Mouse (Mus musculus) MEL (cell line): ENCODE measurements at regions not wholly inside any gene's neighbourhood (a gene's known extent, or its start where the extent isn't known, plus 50 kb on each side); places are given as distances from the start of the nearest gene placed in this dataset.

Experiments
- DNase-seq: peaks from one replicate; pipeline ENCODE4 v3.0.0; 2011; ENCODE audit warnings: low read depth, low spot score
- H3K27ac ChIP-seq: 2 replicates; pipeline ENCODE4 v1.5.1; 2012; ENCODE audit warnings: low read depth, mild to moderate bottlenecking, control low read depth, low read length, moderate library complexity; ENCODE audit not compliant: control insufficient read depth
- H3K27me3 ChIP-seq, 2 experiments: fragments of 150-350 bp in 1 of 2; sonication (generic) in 1 of 2; 2 replicates each; pipeline ENCODE4 v1.6.1; 2012; ENCODE audit warnings: low read length in 2 of 2, mild to moderate bottlenecking in 2 of 2, improper control_type of control experiment in 1 of 2, moderate library complexity in 1 of 2; ENCODE audit not compliant: insufficient read depth in 2 of 2, control insufficient read depth in 1 of 2
- H3K36me3 ChIP-seq, 2 experiments: 2 replicates each; pipeline ENCODE4 v1.6.1; 2012 to 2014; ENCODE audit warnings: low read length in 2 of 2, improper control_type of control experiment in 1 of 2, inconsistent platforms in 1 of 2, mild to moderate bottlenecking in 1 of 2; ENCODE audit not compliant: insufficient read depth in 2 of 2, control insufficient read depth in 1 of 2
- H3K4me1 ChIP-seq, 2 experiments: fragments of 150-350 bp in 1 of 2; sonication (generic) in 1 of 2; 2 replicates each; pipeline ENCODE4 v1.6.1; 2012; ENCODE audit warnings: low read length in 2 of 2, improper control_type of control experiment in 1 of 2, mild to moderate bottlenecking in 1 of 2; ENCODE audit not compliant: insufficient read depth in 2 of 2, control insufficient read depth in 1 of 2
- H3K4me3 ChIP-seq, 2 experiments: fragments of 150-350 bp in 1 of 2; sonication (generic) in 1 of 2; 2 replicates each; pipeline ENCODE4 v1.5.1; 2012; ENCODE audit warnings: low read depth in 2 of 2, low read length in 2 of 2, mild to moderate bottlenecking in 2 of 2, moderate library complexity in 2 of 2, control low read depth in 1 of 2, improper control_type of control experiment in 1 of 2; ENCODE audit not compliant: control insufficient read depth in 1 of 2, insufficient read depth in 1 of 2
- H3K79me2 ChIP-seq: 2 replicates; pipeline ENCODE4 v1.6.1; 2012; ENCODE audit warnings: mild to moderate bottlenecking, low read length, moderate library complexity; ENCODE audit not compliant: control insufficient read depth, poor library complexity, insufficient read depth
- H3K9ac ChIP-seq: 2 replicates; pipeline ENCODE4 v1.6.1; 2012; ENCODE audit warnings: low read depth, mild to moderate bottlenecking, control low read depth, low read length, moderate library complexity; ENCODE audit not compliant: control insufficient read depth, poor library complexity, severe bottlenecking
- H3K9me3 ChIP-seq: fragments of 150-350 bp; sonication (generic); replicated peaks from 2 replicates; pipeline ENCODE4 v1.6.1; 2012; ENCODE audit warnings: mild to moderate bottlenecking, low read length, improper control_type of control experiment, moderate library complexity; ENCODE audit not compliant: insufficient read depth
- CHD2 ChIP-seq: IDR thresholded peaks from 2 replicates; pipeline ENCODE4 v1.6.1; 2011; ENCODE audit warnings: low read length, improper control_type of control experiment
- CTCF ChIP-seq, 3 experiments: IDR thresholded peaks in 2 of 3; conservative IDR thresholded peaks in 1 of 3; 2 replicates each; pipeline ENCODE4 v1.5.1; 2011 to 2012; ENCODE audit warnings: low read length in 3 of 3, low read depth in 2 of 3, mild to moderate bottlenecking in 2 of 3, improper control_type of control experiment in 1 of 3, inconsistent platforms in 1 of 3, mixed read lengths in 1 of 3, moderate library complexity in 1 of 3; ENCODE audit not compliant: control insufficient read depth in 1 of 3, insufficient read depth in 1 of 3, poor library complexity in 1 of 3, severe bottlenecking in 1 of 3
- E2F4 ChIP-seq: IDR thresholded peaks from 2 replicates; pipeline ENCODE4 v1.6.1; 2011; ENCODE audit warnings: low read depth, low read length, improper control_type of control experiment, borderline replicate concordance
- ETS1 ChIP-seq: IDR thresholded peaks from 2 replicates; pipeline ENCODE4 v1.6.1; 2012; ENCODE audit warnings: low read depth, mild to moderate bottlenecking, inconsistent platforms, low read length, improper control_type of control experiment, moderate library complexity
- GATA1 ChIP-seq: IDR thresholded peaks from 2 replicates; pipeline ENCODE4 v1.6.1; 2011; ENCODE audit warnings: low read depth, low read length, improper control_type of control experiment
- MEF2A ChIP-seq: IDR thresholded peaks from 2 replicates; pipeline ENCODE4 v1.6.1; 2014; ENCODE audit warnings: low read depth, mild to moderate bottlenecking, inconsistent platforms, low read length, improper control_type of control experiment; ENCODE audit not compliant: poor library complexity, insufficient replicate concordance, severe bottlenecking; ENCODE audit errors: extremely low read depth
- MXI1 ChIP-seq: IDR thresholded peaks from 2 replicates; pipeline ENCODE4 v1.6.1; 2011; ENCODE audit warnings: mild to moderate bottlenecking, low read depth, low read length, improper control_type of control experiment
- MYC ChIP-seq: IDR thresholded peaks from 2 replicates; pipeline ENCODE4 v1.6.1; 2011; ENCODE audit warnings: low read depth, mild to moderate bottlenecking, low read length, improper control_type of control experiment, moderate library complexity
- NELFE ChIP-seq: IDR thresholded peaks from 2 replicates; pipeline ENCODE4 v1.6.1; 2011; ENCODE audit warnings: low read depth, low read length, improper control_type of control experiment
- NRF1 ChIP-seq: IDR thresholded peaks from 2 replicates; pipeline ENCODE4 v1.6.1; 2014; ENCODE audit warnings: low read depth, mild to moderate bottlenecking, inconsistent platforms, low read length, improper control_type of control experiment, moderate library complexity; ENCODE audit not compliant: poor library complexity, insufficient read depth, severe bottlenecking
- POLR2A ChIP-seq, 2 experiments: IDR thresholded peaks; 2 replicates each; pipeline ENCODE4 v1.6.1; 2011 to 2012; ENCODE audit warnings: low read length in 2 of 2, mild to moderate bottlenecking in 2 of 2, control low read depth in 1 of 2, improper control_type of control experiment in 1 of 2, low read depth in 1 of 2, moderate library complexity in 1 of 2; ENCODE audit not compliant: control insufficient read depth in 1 of 2, insufficient read depth in 1 of 2, poor library complexity in 1 of 2
- POLR2AphosphoS2 ChIP-seq: IDR thresholded peaks from 2 replicates; pipeline ENCODE4 v1.6.1; 2011; ENCODE audit warnings: low read length, improper control_type of control experiment
- POLR2AphosphoS5 ChIP-seq: IDR thresholded peaks from 2 replicates; pipeline ENCODE4 v1.6.1; 2012; ENCODE audit warnings: low read depth, borderline replicate concordance, mild to moderate bottlenecking, inconsistent platforms, low read length, moderate library complexity, mixed read lengths
- RCOR1 ChIP-seq: IDR thresholded peaks from 2 replicates; pipeline ENCODE4 v1.6.1; 2012; ENCODE audit warnings: low read depth, mild to moderate bottlenecking, inconsistent platforms, low read length, improper control_type of control experiment
- TBP ChIP-seq: IDR thresholded peaks from 2 replicates; pipeline ENCODE4 v1.8.0; 2011; ENCODE audit warnings: low read depth, low read length, improper control_type of control experiment
- TCF12 ChIP-seq: IDR thresholded peaks from 2 replicates; pipeline ENCODE4 v1.6.1; 2014; ENCODE audit warnings: low read depth, mild to moderate bottlenecking, inconsistent platforms, low read length, improper control_type of control experiment, moderate library complexity
- UBTF ChIP-seq: IDR thresholded peaks from 2 replicates; pipeline ENCODE4 v1.6.1; 2012; ENCODE audit warnings: low read depth, mild to moderate bottlenecking, inconsistent platforms, low read length, improper control_type of control experiment, moderate library complexity, borderline replicate concordance; ENCODE audit not compliant: insufficient read depth
- USF1 ChIP-seq: IDR thresholded peaks from 2 replicates; pipeline ENCODE4 v1.6.1; 2014; ENCODE audit warnings: low read depth, mild to moderate bottlenecking, inconsistent platforms, low read length, improper control_type of control experiment, moderate library complexity
- ZC3H11A ChIP-seq: IDR thresholded peaks from 2 replicates; pipeline ENCODE4 v1.6.1; 2012; ENCODE audit warnings: low read depth, mild to moderate bottlenecking, inconsistent platforms, low read length, improper control_type of control experiment
- ZMIZ1 ChIP-seq: IDR thresholded peaks from 2 replicates; pipeline ENCODE4 v1.6.1; 2012; ENCODE audit warnings: low read depth, mild to moderate bottlenecking, inconsistent platforms, low read length, improper control_type of control experiment, moderate library complexity

DNA sequence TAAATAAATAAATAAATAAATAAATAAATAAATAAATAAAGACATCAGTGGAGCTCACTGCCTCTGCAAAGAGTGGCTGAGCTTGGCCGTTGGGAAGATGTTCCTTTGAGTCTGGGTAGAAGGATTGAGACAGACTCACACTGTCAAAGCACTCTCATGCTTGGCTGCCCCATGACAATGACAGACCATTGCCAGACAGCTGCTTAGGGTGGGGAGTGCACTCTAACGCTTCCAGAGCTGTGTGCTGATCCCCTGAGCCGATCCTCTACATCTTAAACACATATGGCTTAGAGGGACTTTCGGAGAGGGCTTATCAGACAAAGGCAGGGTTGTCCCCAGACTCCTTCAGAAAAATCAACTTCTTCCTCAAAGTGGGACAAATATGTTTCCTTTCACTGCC lies 100.0 kb upstream of the Oxgr1 start:
- Histone ChIP-seq H3K9ac (no peak overlapping the region), H3K79me2 (no peaks in the 10 kb centered on the region), H3K36me3 (no peaks in the 10 kb centered on the region), H3K27ac (no peak overlapping the region), H3K27me3 (no peaks in the 10 kb centered on the region), H3K4me3 (no peak overlapping the region)
- no peak for DNase-seq
- TF ChIP-seq POLR2AphosphoS2 (no peak), ETS1 (no peak), USF1 (no peak), ZC3H11A (no peak), TCF12 (no peak), CTCF (IDR thresholded peaks at IDR 0.05 in 2 of 3, conservative IDR thresholded peaks at IDR 0.05 in 1 of 3; ENCODE audit: control insufficient read depth in 1 of 3, insufficient read depth in 1 of 3, low read depth in 2 of 3, low read length in 3 of 3, poor library complexity in 1 of 3, severe bottlenecking in 1 of 3) (no peak), NELFE (no peak), MEF2A (no peak), RCOR1 (no peak), POLR2A (IDR thresholded peaks at IDR 0.05; ENCODE audit: control insufficient read depth in 1 of 2, insufficient read depth in 1 of 2, low read depth in 1 of 2, low read length in 2 of 2, poor library complexity in 1 of 2) (no peak)
- TF ChIP-seq, all 39 proteins: peak for 0
- no peaks in the 10 kb centered on the region for H3K9me3 ChIP-seq
- no peaks in the 10 kb centered on the region for H3K4me1 ChIP-seq

DNA sequence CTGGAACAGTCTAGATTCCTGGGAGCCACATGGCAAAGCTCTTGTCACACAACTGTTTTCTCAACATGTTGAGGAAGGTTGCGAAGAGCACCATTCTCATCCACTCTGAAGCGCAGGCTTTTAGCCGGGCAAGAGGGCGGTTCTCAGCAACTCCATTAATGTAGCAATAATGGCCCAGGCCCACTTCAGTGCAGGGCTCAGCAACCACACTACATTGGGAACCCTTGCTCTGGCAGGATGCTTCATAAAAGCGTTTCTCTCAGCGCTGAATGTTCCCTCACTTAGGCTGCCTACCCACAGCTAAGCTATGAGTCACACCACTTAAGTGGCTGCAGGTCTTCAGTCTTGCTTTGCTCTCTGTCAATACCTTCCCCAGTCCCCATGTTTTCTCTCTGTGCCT lies 102.2 kb upstream of the Oxgr1 start:
- no peak for TF ChIP-seq NRF1
- TF ChIP-seq UBTF = no peak
- TF ChIP-seq E2F4 = no peak
- no peak for TF ChIP-seq ETS1
- no peak for TF ChIP-seq POLR2AphosphoS5
- no peak for TF ChIP-seq CHD2
- TF ChIP-seq GATA1 = no peak
- TF ChIP-seq MXI1 = no peak
- TF ChIP-seq POLR2A (IDR thresholded peaks at IDR 0.05; ENCODE audit: control insufficient read depth in 1 of 2, insufficient read depth in 1 of 2, low read depth in 1 of 2, low read length in 2 of 2, poor library complexity in 1 of 2) = no peak
- no peak for TF ChIP-seq MYC
- no peak for TF ChIP-seq NELFE
- TF ChIP-seq RCOR1 = no peak
- TF ChIP-seq ZMIZ1 = no peak
- no peak for TF ChIP-seq TBP
- H3K79me2 ChIP-seq = no peaks in the 10 kb centered on the region
- no peaks in the 10 kb centered on the region for H3K36me3 ChIP-seq
- H3K27me3 ChIP-seq = no peaks in the 10 kb centered on the region
- H3K4me3 ChIP-seq = no peak overlapping the region
- H3K9me3 ChIP-seq = no peaks in the 10 kb centered on the region
- H3K27ac ChIP-seq = no peak overlapping the region
- DNase-seq = no peak
- H3K9ac ChIP-seq = no peak overlapping the region
- H3K4me1 ChIP-seq = no peaks in the 10 kb centered on the region
